Comparison of ENCODE assay signal across 8 mouse cellular contexts in genomic region chr4:98511296-98511695, GRCm38 (mm10).
DNase-seq lines count a peak whose midpoint lies in the region; ATAC-seq and TF ChIP-seq lines count a peak whose summit lies in the region.

No protein-coding gene starts in this region.

- H3K27ac ChIP-seq in kidney, adult 2 months (ENCODE audit: insufficient read depth, low read depth, low read length): peak overlapping the region; percentile 76
- peak overlapping the region; percentile 28; the same call in 1 of the 2 replicates for H3K27ac ChIP-seq in neural tube, embryonic 15.5 days (replicated peaks)
- H3K27ac ChIP-seq in layer of hippocampus, adult 2 months: no peak overlapping the region

- no peak for TF ChIP-seq POLR2A in kidney, adult 2 months (IDR thresholded peaks at IDR 0.05; ENCODE audit: low read depth, low read length)

- no peak for ATAC-seq in cerebellum, adult (ENCODE audit: insufficient number of reproducible peaks, low FRiP score, low TSS enrichment)
- ATAC-seq in neural tube, embryonic 15.5 days (ENCODE audit: low FRiP score): no peak; the same call in 1 of the 2 replicates

- H3K27me3 ChIP-seq in kidney, adult 2 months (replicated peaks; ENCODE audit: control insufficient read depth, insufficient read depth, low read length): no peaks in the 10 kb centered on the region
- H3K27me3 ChIP-seq in neural tube, embryonic 15.5 days (replicated peaks): no peaks in the 10 kb centered on the region

- no peak overlapping the region for H3K9ac ChIP-seq in neural tube, embryonic 15.5 days (replicated peaks)

- H3K4me1 ChIP-seq in kidney, adult 2 months (ENCODE audit: control insufficient read depth, insufficient read depth, low read length): peaks cover 18% of the 10 kb centered on the region
- H3K4me1 ChIP-seq in neural tube, embryonic 15.5 days: peaks cover 15% of the 10 kb centered on the region

- no peaks in the 10 kb centered on the region for H3K36me3 ChIP-seq in kidney, adult 2 months (ENCODE audit: control insufficient read depth, insufficient read depth, low read length)
- no peaks in the 10 kb centered on the region for H3K36me3 ChIP-seq in neural tube, embryonic 15.5 days

- no peak overlapping the region for H3K4me2 ChIP-seq in neural tube, embryonic 15.5 days

- WGBS in kidney, adult 2 months: 7% methylated on average over 2 of the region's 2 CpGs
- WGBS in neural tube, embryonic 15.5 days: 59% methylated on average over 2 of the region's 2 CpGs

- DNase-seq in cerebellum, adult 11-12 months: peak; percentile 8
- DNase-seq in urinary bladder, postnatal 36 days (ENCODE audit: low spot score in 2 of 2): peak; percentile 27 to 40
- DNase-seq in urinary bladder, postnatal 10 days (ENCODE audit: low spot score): no peak
- DNase-seq in kidney, adult 2 months: peak; percentile 88
- DNase-seq in B cell, adult 2 months: no peak
- DNase-seq in layer of hippocampus, adult 2 months (ENCODE audit: low spot score in 2 of 2): no peak

- no peak overlapping the region for H3K4me3 ChIP-seq in kidney, adult 2 months (ENCODE audit: insufficient read depth, low read depth, low read length)
- no peak overlapping the region for H3K4me3 ChIP-seq in neural tube, embryonic 15.5 days (replicated peaks)
- H3K4me3 ChIP-seq in layer of hippocampus, adult 2 months: no peak overlapping the region

- H3K9me3 ChIP-seq in neural tube, embryonic 15.5 days (replicated peaks): no peaks in the 10 kb centered on the region

- TF ChIP-seq CTCF in kidney, adult 2 months (conservative IDR thresholded peaks at IDR 0.05; ENCODE audit: insufficient read depth, insufficient read length, low read depth, low read length): no peak
- no peak for TF ChIP-seq CTCF in layer of hippocampus, adult 2 months (conservative IDR thresholded peaks at IDR 0.05)

Comparison
In these comparisons a context has a peak if more than half of its experiments do, and no peak if none do; other contexts are left out.
1. DNase-seq: peak in cerebellum, adult 11-12 months (single experiment), urinary bladder, postnatal 36 days (2 of 2) and kidney, adult 2 months (single experiment); none in urinary bladder, postnatal 10 days (single experiment), B cell, adult 2 months (0 of 2) and layer of hippocampus, adult 2 months (0 of 2).